Mouse (Mus musculus): ENCODE measurements around the gene Apon.
A peak's percentile ranks its signal among the peaks of the same experiment; 100 is the strongest.
"Not testable (repeated sequence)": the region's sequence is repeated elsewhere in the genome, so short reads cannot be mapped to it uniquely, and the experiment has no call there.

Gene Apon

GRCm38 (mm10) chr10:128253677-128254255 is at the start of gene Apon:
Apon (plus strand) TSS chr10:128254096.
- DNase-seq: no peak

DNA sequence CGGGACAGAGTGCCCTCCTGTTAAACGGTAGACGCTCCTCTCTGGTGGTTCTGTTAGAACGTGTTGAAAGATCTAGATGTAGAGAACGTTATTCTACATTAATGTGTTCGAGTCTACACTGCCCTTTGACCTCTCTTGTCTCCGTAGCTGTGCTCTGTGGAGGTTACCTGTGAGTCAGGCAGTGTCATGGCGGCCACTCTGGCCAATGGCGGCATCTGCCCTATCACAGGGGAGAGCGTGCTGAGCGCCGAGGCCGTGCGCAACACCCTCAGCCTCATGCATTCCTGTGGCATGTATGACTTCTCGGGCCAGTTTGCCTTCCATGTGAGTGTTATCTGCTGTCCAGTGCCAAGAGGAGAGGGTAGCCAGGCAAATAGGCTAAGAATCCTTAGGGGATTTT is 49.0 kb upstream of the Apon start:
- DNase-seq: no peak

DNA sequence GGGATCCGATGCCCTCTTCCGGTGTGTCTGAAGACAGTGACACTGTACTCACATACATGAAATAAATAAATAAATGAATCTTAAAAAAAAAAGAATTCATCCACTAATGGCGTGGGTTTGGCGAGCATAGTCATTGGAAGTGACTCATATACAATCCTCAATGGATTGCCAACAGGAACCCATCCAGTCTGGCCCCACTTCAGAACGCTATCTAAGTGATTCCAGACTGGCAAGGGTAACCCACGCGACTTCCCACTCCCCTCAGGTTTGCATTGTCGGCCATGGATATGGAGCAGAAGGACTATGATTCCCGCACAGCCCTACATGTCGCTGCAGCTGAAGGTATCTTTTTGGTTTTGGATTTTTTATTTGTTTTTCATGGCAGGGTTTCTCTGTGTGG is 45.6 kb upstream of the Apon start:
- no peak for DNase-seq

- DNase-seq: no peak
Measured at GRCm38 (mm10) chr10:128209311-128210009, 44.4 kb upstream of the Apon start.

GRCm38 (mm10) chr10:128210131-128210530 is 43.8 kb upstream of the Apon start:
- no peak for DNase-seq

DNA sequence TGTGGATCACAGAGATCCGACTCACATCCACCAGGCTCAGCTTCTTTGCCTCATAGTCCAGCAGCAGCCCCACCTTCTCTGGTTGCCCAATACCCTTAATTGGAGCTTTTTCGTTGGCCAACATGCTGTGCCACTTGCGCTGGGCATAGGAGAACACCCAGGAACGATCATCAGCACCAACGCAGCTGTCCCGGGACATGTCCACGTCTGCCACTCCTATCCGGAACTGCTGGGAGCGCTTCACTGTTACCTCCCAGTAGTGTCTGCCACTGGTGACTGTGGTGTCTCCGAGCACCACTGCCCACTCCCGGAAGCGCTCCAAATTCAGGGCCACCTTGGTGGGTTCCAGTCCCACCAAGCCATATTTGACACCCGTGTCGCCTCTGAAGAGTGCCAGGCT is 42.9 kb upstream of the Apon start:
- peak; percentile 48 for DNase-seq

- peak; percentile 89 for DNase-seq
Measured at GRCm38 (mm10) chr10:128211390-128212108, 42.3 kb upstream of the Apon start, which contains the start of gene Spryd4. Spryd4 (minus strand) TSS chr10:128211807.

- DNase-seq: no peak
Measured at GRCm38 (mm10) chr10:128212148-128212547, 41.7 kb upstream of the Apon start.

DNA sequence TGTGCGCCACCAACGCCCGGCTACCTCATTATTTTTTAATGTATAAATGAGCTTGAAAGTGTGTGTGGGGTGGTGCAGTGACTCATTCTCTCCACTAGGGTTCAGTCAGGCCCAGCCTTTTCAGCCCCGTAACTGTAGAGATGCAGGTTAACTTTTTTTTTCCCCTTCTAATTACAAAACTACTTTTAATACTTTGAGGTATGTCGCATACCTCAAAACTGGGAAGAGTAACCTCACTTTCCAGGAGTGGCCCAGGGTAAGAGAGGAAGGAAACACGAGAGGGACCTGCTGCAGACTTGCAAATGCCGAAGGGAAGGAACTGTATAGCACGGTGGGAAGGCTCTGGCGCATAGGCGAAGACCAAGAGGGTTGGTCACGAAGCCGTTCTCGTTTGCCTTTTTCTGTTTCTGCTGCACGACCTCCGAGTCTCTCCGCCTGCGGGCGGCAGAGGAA is 41.0 kb upstream of the Apon start:
- peak; percentile 82 for DNase-seq

- DNase-seq: not testable (repeated sequence)
Measured at GRCm38 (mm10) chr10:128214112-128214511, 39.8 kb upstream of the Apon start.

GRCm38 (mm10) chr10:128214981-128215380 is 38.9 kb upstream of the Apon start:
- no peak for DNase-seq

DNA sequence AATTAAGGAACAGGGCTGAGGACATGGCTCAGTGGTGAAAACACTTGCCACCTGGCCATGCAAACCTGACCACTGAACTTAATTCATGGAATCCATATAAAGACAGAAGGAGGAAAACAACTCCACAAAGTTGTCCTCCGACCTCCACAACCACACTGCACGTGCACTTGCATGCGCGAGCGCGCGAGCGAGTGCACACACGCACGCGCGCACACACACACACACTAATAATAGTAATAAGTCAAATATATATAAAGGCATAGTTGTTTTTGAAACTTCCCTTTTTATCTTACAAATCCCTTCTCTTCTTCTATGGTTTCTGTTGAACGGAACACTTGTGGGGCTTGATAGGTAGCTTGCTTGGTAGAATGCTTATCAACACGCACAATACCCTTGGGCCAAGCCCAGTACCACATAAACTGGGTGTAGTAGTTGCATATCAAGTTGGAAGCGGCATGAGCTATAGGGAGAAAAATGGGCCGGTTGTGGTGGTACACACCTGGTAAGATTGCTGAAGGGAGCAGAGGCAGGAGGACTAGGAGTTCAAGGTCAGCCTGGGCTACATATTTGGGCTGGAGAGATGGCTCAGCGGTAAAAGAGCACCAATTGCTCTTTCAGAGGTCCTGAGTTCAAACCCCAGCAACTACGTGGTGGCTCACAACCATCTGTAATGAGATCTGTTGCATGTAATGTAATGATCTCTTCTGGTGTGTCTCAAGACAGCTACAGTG is 35.3 kb upstream of the Apon start:
- DNase-seq: no peak

GRCm38 (mm10) chr10:128221533-128222286 is 32.2 kb upstream of the Apon start:
- DNase-seq: no peak

- DNase-seq: no peak
Measured at GRCm38 (mm10) chr10:128225064-128225463, 28.8 kb upstream of the Apon start.

- no peak for DNase-seq
Measured at GRCm38 (mm10) chr10:128225538-128225937, 28.4 kb upstream of the Apon start, which contains the start of gene Mip. Mip (plus strand) TSS chr10:128225838.

- DNase-seq: no peak
Measured at GRCm38 (mm10) chr10:128227592-128227991, 26.3 kb upstream of the Apon start.

DNA sequence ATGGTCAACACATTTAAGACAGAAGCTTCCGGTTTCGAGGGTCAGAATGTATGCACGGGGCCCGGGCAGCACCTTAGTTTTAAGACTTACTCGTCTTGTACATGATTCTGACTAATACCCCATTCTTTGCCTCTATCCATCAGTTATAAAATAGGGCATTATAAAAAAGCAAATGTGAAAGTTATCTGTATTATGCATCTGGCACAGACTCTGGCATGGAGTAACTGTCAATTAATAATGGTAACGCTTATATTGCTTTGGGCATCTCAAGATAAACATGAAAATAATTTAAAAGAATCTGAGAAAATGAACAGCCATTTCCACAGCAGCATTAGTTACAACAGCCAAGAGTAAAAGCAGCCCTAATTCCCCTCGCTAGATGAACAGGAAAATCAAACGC is 25.9 kb upstream of the Apon start:
- no peak for DNase-seq

- no peak for DNase-seq
Measured at GRCm38 (mm10) chr10:128230582-128230981, 23.3 kb upstream of the Apon start.

GRCm38 (mm10) chr10:128231146-128231545 is 22.8 kb upstream of the Apon start:
- no peak for DNase-seq

DNA sequence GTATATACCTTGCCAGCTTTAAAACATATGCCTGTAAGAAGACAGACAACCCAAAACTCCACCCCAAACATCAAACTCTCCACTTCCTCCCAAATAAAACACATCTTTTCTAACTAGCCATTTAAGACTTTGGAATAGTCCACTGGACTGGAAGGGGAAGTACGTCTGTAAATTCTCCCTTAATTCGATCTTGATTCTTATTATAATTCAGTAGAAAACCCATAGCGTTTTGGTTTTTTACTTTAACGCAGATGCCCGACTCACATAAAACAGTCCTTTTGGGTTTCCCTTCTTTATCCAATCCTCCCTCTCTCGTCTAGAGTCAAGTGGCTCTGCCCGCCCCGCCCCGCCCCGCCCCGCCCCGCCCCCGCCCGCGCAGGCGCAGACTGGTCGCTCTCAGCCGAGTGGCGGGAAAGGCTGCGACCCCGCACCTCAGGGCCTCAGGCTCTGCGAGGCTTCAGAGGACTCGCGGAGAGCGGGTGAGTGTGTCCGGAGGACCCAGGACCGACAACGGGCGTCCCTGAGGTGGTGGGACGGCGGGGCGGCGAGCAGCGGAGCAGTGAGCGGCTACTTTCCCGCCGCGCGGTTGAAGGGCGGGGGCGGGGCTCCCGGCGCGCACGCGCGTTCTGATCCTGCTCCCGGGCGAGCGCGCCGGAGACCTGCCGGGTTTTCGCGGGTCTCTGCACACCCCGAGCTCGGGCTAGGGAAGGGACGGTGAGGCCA is 22.0 kb upstream of the Apon start, which contains the start of gene Timeless:
Gene Timeless (plus strand): TSS at position 369 of the 723 bp plus-strand sequence.
- DNase-seq: peak; percentile 87

- peak; percentile 78 for DNase-seq
Measured at GRCm38 (mm10) chr10:128232420-128232985, 21.4 kb upstream of the Apon start.

Data from cerebellum, adult 9-11 months (tissue).